Mouse (Mus musculus) embryonic facial prominence, embryonic 10.5 days (tissue): Measurements from ENCODE around the gene Prl2c5. TPM values are rescaled to one million over a fixed set of nuclear protein-coding genes. Genes with fewer than 3 reads are reported as not detected.
"Not testable (repeated sequence)": the region's sequence is repeated elsewhere in the genome, so short reads cannot be mapped to it uniquely, and the experiment has no call there.

Experiments used
- DNase-seq: peaks from one replicate; pipeline ENCODE4 v3.0.0-alpha.2; 2017; ENCODE audit warnings: low spot score
- H3K27ac ChIP-seq: fragments of 300-500 bp; sonication (generic); replicated peaks from 2 replicates; pipeline ENCODE4 v1.5.1; 2016; ENCODE audit warnings: mild to moderate bottlenecking
- H3K27me3 ChIP-seq: fragments of 300-500 bp; sonication (generic); replicated peaks from 2 replicates; pipeline ENCODE4 v1.6.1; 2016; ENCODE audit warnings: low read depth, mild to moderate bottlenecking; ENCODE audit not compliant: poor library complexity, severe bottlenecking
- H3K36me3 ChIP-seq: fragments of 300-500 bp; sonication (generic); replicated peaks from 2 replicates; pipeline ENCODE4 v1.6.1; 2016; ENCODE audit warnings: mild to moderate bottlenecking, moderate library complexity
- H3K4me1 ChIP-seq: fragments of 300-500 bp; sonication (generic); 2 replicates; pipeline ENCODE4 v1.6.1; 2016
- H3K4me3 ChIP-seq: fragments of 300-500 bp; sonication (generic); 2 replicates; pipeline ENCODE4 v1.5.1; 2016; ENCODE audit warnings: mild to moderate bottlenecking, moderate library complexity
- H3K9me3 ChIP-seq: fragments of 300-500 bp; sonication (generic); 2 replicates; pipeline ENCODE4 v1.6.1; 2016; ENCODE audit warnings: mild to moderate bottlenecking
- WGBS: fragments of 180-500 bp; shearing (Covaris S2); methylation state at CpG from one replicate; pipeline ENCODE4 v1.1.7; 2016; 5-methylcytosine and 5-hydroxymethylcytosine counted together
- polyA plus RNA-seq: library from polyadenylated mRNA; unstranded; fragments of >200 nt; fragmentation: Nextera tagmentation; extraction: Ambion mirVana; gene quantifications from 2 replicates; pipeline ENCODE4 v1.2.1, GENCODE M21; 2016

Gene Prl2c5
- not detected in 2 replicates for polyA plus RNA-seq

DNA sequence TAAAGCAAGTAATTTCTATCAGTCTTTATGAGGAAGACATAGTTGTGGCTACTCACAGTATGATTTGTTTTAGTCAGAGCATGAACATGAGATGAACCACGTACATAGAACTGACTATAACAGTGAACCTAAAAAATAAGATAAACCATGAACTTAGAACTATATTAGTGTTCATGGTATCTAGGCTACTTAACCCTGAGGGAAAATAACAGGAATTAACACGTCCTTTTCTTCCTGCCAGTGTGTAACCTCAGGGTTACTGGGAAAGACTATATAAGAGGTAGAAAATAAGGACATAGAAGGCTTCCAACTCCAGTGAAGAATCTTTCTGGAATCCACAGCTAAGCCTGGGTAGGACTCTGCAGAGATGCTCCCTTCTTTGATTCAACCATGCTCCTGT lies at the start of gene Prl2c5:
Gene Prl2c5, plus strand, starts transcription at position 301 of the 400 bp plus-strand sequence.
- 61% methylated on average over 2 of the region's 2 CpGs for WGBS

DNA sequence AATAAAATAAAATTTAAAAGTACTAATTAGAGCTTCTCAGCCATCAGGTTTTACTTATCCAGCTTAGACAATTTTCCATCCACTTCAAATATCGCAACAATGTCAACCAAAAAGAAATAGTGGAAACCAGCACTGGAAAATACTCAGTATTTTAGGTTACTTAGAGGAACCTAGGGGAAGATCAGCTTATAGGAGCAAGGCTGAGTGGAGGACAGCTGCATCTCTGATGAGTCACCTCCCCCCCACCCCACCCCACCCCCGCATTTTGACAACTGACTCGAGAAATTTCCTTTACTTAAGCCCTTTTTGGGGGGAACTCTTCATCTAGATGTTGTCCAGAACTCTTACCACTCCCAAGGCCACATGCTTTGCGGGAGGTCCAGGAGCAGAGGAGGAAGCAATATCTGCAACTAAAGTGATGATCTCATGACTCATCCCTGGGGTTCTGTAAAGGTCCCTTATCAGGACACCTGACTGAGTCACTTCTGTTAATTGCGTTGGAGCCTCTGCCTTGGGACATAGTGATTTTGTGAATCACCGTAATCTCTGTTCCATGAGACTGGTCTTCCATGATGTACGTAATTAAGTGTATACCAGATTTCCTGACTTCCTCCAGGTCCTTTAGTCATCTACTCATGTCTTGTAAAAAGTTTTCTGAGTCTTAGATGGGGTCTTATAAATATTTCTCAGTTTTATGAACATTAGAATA lies 19.6 kb upstream of the Prl2c5 start:
- H3K27ac ChIP-seq, DNase-seq, H3K9me3 ChIP-seq, H3K4me3 ChIP-seq, H3K4me1 ChIP-seq, H3K36me3 ChIP-seq, H3K27me3 ChIP-seq: not testable (repeated sequence)
- WGBS = 70% methylated on average over 4 of the region's 7 CpGs

More for the DNA sequence above, at the start of gene Prl2c5:
- not testable (repeated sequence) for H3K27ac ChIP-seq, H3K9me3 ChIP-seq, H3K36me3 ChIP-seq, H3K4me3 ChIP-seq, DNase-seq, H3K27me3 ChIP-seq, H3K4me1 ChIP-seq

DNA sequence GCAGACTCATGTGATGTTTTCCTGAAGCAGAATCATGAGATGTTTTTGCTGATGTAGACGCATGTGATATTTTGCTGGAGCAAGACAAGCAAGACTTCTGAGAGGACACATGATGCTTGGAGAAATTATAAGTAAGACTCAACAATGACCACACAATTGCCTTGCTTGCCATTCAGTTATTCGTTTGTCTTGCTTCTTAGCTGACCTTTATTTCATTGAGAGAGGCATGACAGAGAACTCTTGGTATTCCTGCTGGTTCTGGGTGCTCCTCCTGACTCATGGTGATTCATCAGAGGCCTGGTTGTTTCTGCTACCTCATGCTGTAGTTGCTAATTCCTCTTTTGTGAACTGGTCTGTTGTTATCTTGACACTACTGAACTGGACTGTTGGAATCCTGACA lies 13.9 kb upstream of the Prl2c5 start:
- not testable (repeated sequence) for H3K27ac ChIP-seq, H3K4me3 ChIP-seq, DNase-seq, H3K9me3 ChIP-seq, H3K36me3 ChIP-seq, H3K27me3 ChIP-seq, H3K4me1 ChIP-seq
- WGBS = 78% methylated on average over 2 of the region's 2 CpGs

DNA sequence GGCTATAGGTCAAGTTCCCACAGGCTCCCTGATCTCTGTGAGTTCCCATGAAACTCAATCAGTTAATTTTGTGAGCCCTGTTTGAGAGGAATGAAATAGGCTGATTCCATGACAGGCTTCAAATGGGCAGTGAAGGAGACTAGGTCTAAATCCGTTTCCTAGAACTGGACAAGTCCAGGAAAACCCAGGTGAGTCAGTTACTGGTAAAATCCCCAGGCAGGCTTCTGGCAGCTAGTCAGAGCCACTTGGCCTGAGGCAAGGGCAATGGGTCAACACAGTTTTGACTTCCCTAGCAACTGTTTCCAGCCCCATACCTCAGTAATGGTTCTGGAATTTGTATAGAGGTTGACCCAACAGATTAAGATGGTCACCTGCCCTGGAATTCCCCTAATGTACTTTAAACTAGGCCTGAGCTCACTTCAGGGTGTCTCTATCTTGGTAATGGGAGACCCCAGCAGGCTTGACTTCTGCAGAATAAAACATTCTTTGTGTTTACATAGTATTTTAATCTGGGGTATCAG lies 8.8 kb upstream of the Prl2c5 start:
- H3K27me3 ChIP-seq, H3K36me3 ChIP-seq, H3K4me3 ChIP-seq, H3K27ac ChIP-seq, H3K9me3 ChIP-seq, DNase-seq, H3K4me1 ChIP-seq: not testable (repeated sequence)
- 58% methylated on average over 1 of the region's 1 CpGs for WGBS

DNA sequence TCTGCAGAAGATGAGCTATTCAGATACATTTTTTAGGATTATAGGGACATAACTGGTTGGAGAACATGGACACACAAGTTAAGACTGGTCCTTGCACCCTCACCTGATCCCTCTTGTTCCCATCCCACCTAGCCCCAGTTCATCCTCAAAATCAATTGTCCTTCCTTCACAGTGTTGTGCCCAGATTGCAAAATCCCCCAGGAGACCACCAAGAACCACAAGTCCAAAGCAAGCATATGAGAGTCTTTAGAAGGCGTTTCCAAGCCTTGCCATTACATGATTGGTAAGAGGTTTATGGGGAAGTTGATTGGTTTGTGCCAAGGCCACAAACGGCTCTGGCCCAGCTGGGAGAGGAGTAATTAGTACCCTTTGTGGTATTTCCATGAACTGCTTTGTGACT lies 6.8 kb upstream of the Prl2c5 start:
- DNase-seq = not testable (repeated sequence)
- WGBS = 79% methylated on average over 2 of the region's 2 CpGs

DNA sequence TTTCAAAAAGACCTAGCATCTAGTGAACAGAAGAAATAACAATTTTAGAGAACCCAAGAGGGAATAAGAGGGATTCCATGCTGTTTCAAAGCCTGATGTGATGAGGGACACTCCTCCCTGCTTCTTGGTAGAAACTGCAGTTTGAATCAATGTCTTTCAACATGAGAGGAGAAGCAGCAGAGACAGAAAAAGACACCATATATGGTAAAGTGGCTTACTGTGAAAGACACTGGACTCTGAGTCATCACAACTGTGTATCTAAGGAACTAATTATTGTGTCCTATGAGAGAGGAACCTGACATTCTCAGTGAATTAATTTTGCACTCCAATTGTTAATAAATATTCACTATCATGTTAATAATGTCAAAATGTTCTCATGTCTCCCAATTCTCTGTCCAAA lies 28.7 kb downstream of the Prl2c5 start:
- H3K4me1 ChIP-seq, H3K27me3 ChIP-seq, H3K9me3 ChIP-seq, H3K36me3 ChIP-seq, H3K4me3 ChIP-seq, H3K27ac ChIP-seq, DNase-seq: not testable (repeated sequence)

More for the DNA sequence above, 6.8 kb upstream of the Prl2c5 start:
- H3K4me1 ChIP-seq, H3K27ac ChIP-seq, H3K9me3 ChIP-seq, H3K4me3 ChIP-seq, H3K27me3 ChIP-seq, H3K36me3 ChIP-seq: not testable (repeated sequence)

DNA sequence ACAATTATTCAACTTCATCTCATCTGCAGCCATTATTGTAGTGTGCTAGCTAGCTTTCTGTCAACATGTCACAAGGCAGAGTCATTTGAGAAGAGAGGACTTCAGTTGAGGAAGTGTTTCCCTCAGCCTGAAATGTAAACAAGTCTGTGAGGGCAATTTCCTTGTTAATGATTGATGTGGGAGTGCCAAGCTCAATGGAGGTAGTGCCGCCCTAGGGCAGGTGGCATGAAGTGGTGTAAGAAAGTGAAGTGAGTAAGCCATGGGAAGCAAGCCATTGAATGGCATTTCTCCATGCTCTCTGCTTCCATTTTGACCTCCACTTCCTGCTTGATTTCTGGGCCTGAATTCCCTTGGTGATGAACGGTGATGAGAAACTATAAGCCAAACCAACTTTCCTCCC lies 33.8 kb downstream of the Prl2c5 start:
- 80% methylated on average over 2 of the region's 2 CpGs for WGBS
- not testable (repeated sequence) for DNase-seq, H3K9me3 ChIP-seq, H3K36me3 ChIP-seq, H3K4me3 ChIP-seq, H3K4me1 ChIP-seq, H3K27me3 ChIP-seq, H3K27ac ChIP-seq

DNA sequence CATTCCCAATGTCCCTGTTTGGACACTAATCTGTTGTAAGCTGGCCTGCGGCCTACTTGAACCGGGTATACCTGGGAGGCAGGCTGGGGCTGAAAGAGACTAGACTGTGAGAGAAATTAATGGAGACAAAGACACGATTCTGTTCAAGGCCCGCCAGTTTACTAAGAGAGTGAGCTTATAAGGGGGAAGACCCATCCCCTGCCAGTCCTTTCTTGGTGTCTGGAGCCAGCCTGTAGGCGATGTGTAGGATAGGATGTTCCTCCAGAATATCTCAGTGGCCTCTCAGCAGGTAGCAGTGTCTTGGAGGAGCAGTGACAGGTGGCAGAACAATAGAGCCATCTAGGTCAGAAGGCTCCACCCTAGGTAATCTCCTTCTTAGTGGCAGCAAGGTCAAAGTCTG lies 37.7 kb downstream of the Prl2c5 start:
- not testable (repeated sequence) for H3K4me3 ChIP-seq, H3K4me1 ChIP-seq, H3K27ac ChIP-seq, H3K36me3 ChIP-seq, H3K27me3 ChIP-seq, DNase-seq, H3K9me3 ChIP-seq
- WGBS = 70% methylated on average over 5 of the region's 5 CpGs

DNA sequence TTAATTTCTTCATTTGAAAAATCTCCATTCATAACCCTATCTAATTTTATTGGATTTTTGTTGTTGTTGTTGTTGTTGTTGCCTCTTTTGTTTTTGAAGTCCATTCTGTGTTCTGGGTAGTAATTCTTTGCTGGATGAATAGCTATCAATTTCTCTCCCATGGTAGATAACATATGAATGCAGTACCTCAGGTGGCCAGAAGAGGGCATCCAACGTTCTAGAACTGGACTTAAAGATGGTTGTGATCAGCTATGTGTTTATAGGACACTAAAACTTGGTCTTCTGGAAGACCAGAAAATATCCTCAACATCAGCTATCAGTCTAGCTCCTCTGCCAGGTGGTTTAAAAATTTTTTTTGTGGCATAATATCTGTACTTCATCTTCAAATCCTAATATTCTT lies 54.9 kb downstream of the Prl2c5 start:
- H3K27ac ChIP-seq, H3K36me3 ChIP-seq, H3K9me3 ChIP-seq, H3K4me1 ChIP-seq, H3K27me3 ChIP-seq, H3K4me3 ChIP-seq: not testable (repeated sequence)
- WGBS = 0% methylated on average over 1 of the region's 1 CpGs
- DNase-seq = peak; percentile 28

Other genes starting within 250 kb of the Prl2c5 start
- not detected in 2 replicates for gene Prl2c2, start 177.3 kb upstream of the Prl2c5 start, polyA plus RNA-seq
- gene Gpr137b, start 211.3 kb downstream of the Prl2c5 start, polyA plus RNA-seq = 21.4 and 22.6 TPM in 2 replicates